Comparison of ENCODE assay signal across 8 mouse cellular contexts in genomic region chr17:21753342-21754208, GRCm38 (mm10). TPM values are rescaled to one million over a fixed set of nuclear protein-coding genes. Genes with fewer than 3 reads are reported as not detected.
DNase-seq lines count a peak whose midpoint lies in the region; ATAC-seq and TF ChIP-seq lines count a peak whose summit lies in the region.

No protein-coding gene starts in this region.

- H3K9ac ChIP-seq in lung, embryonic 15.5 days, result no peak overlapping the region
- peak overlapping the region; percentile 33 for H3K9ac ChIP-seq in forebrain, embryonic 11.5 days (ENCODE audit: low read length)
- no peak overlapping the region for H3K9ac ChIP-seq in intestine, postnatal 0 days (ENCODE audit: low read depth, low read length)
- peak overlapping the region; percentile 41; the same call in 1 of the 2 replicates for H3K9ac ChIP-seq in lung, postnatal 0 days (replicated peaks; ENCODE audit: low read depth)
- peak overlapping the region; percentile 45; the same call in 1 of the 2 replicates for H3K9ac ChIP-seq in stomach, postnatal 0 days (ENCODE audit: low read length)

- TF ChIP-seq CTCF in intestine, postnatal 0 days (IDR thresholded peaks at IDR 0.05; ENCODE audit: low read depth), result no peak; the same call in 1 of the 2 replicates
- no peak for TF ChIP-seq CTCF in lung, postnatal 0 days (IDR thresholded peaks at IDR 0.05)
- 0 out of 2 replicates have a peak, but pooled peaks have one; percentile 14 for TF ChIP-seq CTCF in stomach, postnatal 0 days (IDR thresholded peaks at IDR 0.05; ENCODE audit: low read depth)

- H3K36me3 ChIP-seq in lung, embryonic 15.5 days, result no peaks in the 10 kb centered on the region
- no peaks in the 10 kb centered on the region for H3K36me3 ChIP-seq in forebrain, embryonic 11.5 days (ENCODE audit: control insufficient read depth, insufficient read depth, low read length)
- H3K36me3 ChIP-seq in intestine, postnatal 0 days (ENCODE audit: control insufficient read depth, insufficient read depth), result no peaks in the 10 kb centered on the region
- H3K36me3 ChIP-seq in lung, postnatal 0 days (ENCODE audit: insufficient read depth, low read length), result no peaks in the 10 kb centered on the region
- H3K36me3 ChIP-seq in stomach, postnatal 0 days (ENCODE audit: control insufficient read depth, insufficient read depth, low read length), result no peaks in the 10 kb centered on the region

- TF ChIP-seq EP300 in lung, postnatal 0 days (IDR thresholded peaks at IDR 0.05), result no peak
- TF ChIP-seq EP300 in stomach, postnatal 0 days (optimal IDR thresholded peaks at IDR 0.05), result no peak

- H3K27ac ChIP-seq in lung, embryonic 15.5 days, result no peak overlapping the region
- no peak overlapping the region for H3K27ac ChIP-seq in forebrain, embryonic 11.5 days (ENCODE audit: low read depth, low read length)
- no peak overlapping the region for H3K27ac ChIP-seq in intestine, postnatal 0 days (ENCODE audit: low read depth, low read length)
- H3K27ac ChIP-seq in lung, postnatal 0 days (ENCODE audit: low read length), result no peak overlapping the region
- H3K27ac ChIP-seq in stomach, postnatal 0 days (replicated peaks), result no peak overlapping the region

- ATAC-seq in lung, embryonic 15.5 days (ENCODE audit: borderline replicate concordance, extremely low read depth, low FRiP score, low TSS enrichment), result no peak
- peak; percentile 64 for ATAC-seq in forebrain, embryonic 11.5 days (replicated peaks; ENCODE audit: low FRiP score)
- ATAC-seq in intestine, postnatal 0 days, result no peak
- no peak for ATAC-seq in lung, postnatal 0 days
- ATAC-seq in stomach, postnatal 0 days (ENCODE audit: low FRiP score, low TSS enrichment), result no peak
- ATAC-seq in inflammation-experienced regulatory T-cells, adult 6 months, result no peak

- H3K4me2 ChIP-seq in lung, embryonic 15.5 days, result peak overlapping the region; percentile 58
- H3K4me2 ChIP-seq in forebrain, embryonic 11.5 days (ENCODE audit: low read depth, low read length, severe bottlenecking), result peak overlapping the region; percentile 38
- peak overlapping the region; percentile 63 for H3K4me2 ChIP-seq in intestine, postnatal 0 days (replicated peaks; ENCODE audit: low read depth)
- H3K4me2 ChIP-seq in lung, postnatal 0 days (replicated peaks; ENCODE audit: low read depth, low read length), result peak overlapping the region; percentile 65
- H3K4me2 ChIP-seq in stomach, postnatal 0 days (replicated peaks; ENCODE audit: low read depth), result peak overlapping the region; percentile 60

- H3K4me1 ChIP-seq in lung, embryonic 15.5 days, result no peaks in the 10 kb centered on the region
- H3K4me1 ChIP-seq in forebrain, embryonic 11.5 days (replicated peaks; ENCODE audit: control insufficient read depth, insufficient read depth, low read length), result no peaks in the 10 kb centered on the region
- no peaks in the 10 kb centered on the region for H3K4me1 ChIP-seq in intestine, postnatal 0 days (replicated peaks; ENCODE audit: control insufficient read depth, insufficient read depth, low read length)
- H3K4me1 ChIP-seq in lung, postnatal 0 days (ENCODE audit: insufficient read depth, low read depth, low read length), result no peaks in the 10 kb centered on the region
- H3K4me1 ChIP-seq in stomach, postnatal 0 days (replicated peaks; ENCODE audit: control insufficient read depth, insufficient read depth), result no peaks in the 10 kb centered on the region

- DNase-seq in lung, adult 18-20 months, result no peak
- DNase-seq in forebrain, embryonic 11.5 days (ENCODE audit: low spot score), result peak; percentile 75
- peak; percentile 13 for DNase-seq in lung, postnatal 0 days (ENCODE audit: low spot score)
- peak; percentile 34 for DNase-seq in stomach, postnatal 0 days (ENCODE audit: low spot score)
- no peak for DNase-seq in cerebellum, adult 18-20 months

- H3K4me3 ChIP-seq in lung, embryonic 15.5 days, result peak overlapping the region; percentile 34
- H3K4me3 ChIP-seq in forebrain, embryonic 11.5 days (ENCODE audit: low read depth, low read length), result peak overlapping the region; percentile 23
- H3K4me3 ChIP-seq in intestine, postnatal 0 days (ENCODE audit: low read depth, low read length), result peak overlapping the region; percentile 28
- peak overlapping the region; percentile 35 for H3K4me3 ChIP-seq in lung, postnatal 0 days (ENCODE audit: low read depth, low read length)
- H3K4me3 ChIP-seq in stomach, postnatal 0 days (ENCODE audit: low read depth, low read length), result peak overlapping the region; percentile 37

- 12% methylated on average over 20 of the region's 20 CpGs for WGBS in lung, embryonic 15.5 days
- 9% methylated on average over 20 of the region's 20 CpGs for WGBS in forebrain, embryonic 11.5 days
- WGBS in intestine, postnatal 0 days, result 14% methylated on average over 20 of the region's 20 CpGs
- 12% methylated on average over 20 of the region's 20 CpGs for WGBS in lung, postnatal 0 days
- 12% methylated on average over 20 of the region's 20 CpGs for WGBS in stomach, postnatal 0 days

- H3K9me3 ChIP-seq in lung, embryonic 15.5 days, result no peaks in the 10 kb centered on the region
- H3K9me3 ChIP-seq in forebrain, embryonic 11.5 days (ENCODE audit: control insufficient read depth, low read length), result no peaks in the 10 kb centered on the region
- no peaks in the 10 kb centered on the region for H3K9me3 ChIP-seq in intestine, postnatal 0 days (ENCODE audit: control insufficient read depth)
- no peaks in the 10 kb centered on the region for H3K9me3 ChIP-seq in lung, postnatal 0 days (ENCODE audit: low read length)
- H3K9me3 ChIP-seq in stomach, postnatal 0 days (ENCODE audit: control insufficient read depth, low read length), result no peaks in the 10 kb centered on the region

- no peaks in the 10 kb centered on the region for H3K27me3 ChIP-seq in lung, embryonic 15.5 days
- no peaks in the 10 kb centered on the region for H3K27me3 ChIP-seq in forebrain, embryonic 11.5 days (ENCODE audit: control insufficient read depth, insufficient read depth, low read length)
- H3K27me3 ChIP-seq in intestine, postnatal 0 days (replicated peaks; ENCODE audit: control insufficient read depth, insufficient read depth, low read length), result no peaks in the 10 kb centered on the region
- H3K27me3 ChIP-seq in lung, postnatal 0 days (replicated peaks; ENCODE audit: insufficient read depth, low read length), result no peaks in the 10 kb centered on the region
- no peaks in the 10 kb centered on the region for H3K27me3 ChIP-seq in stomach, postnatal 0 days (ENCODE audit: control insufficient read depth, insufficient read depth, low read length)

RNA-seq across cellular contexts. Expression of gene Zfp229, which starts 23.0 kb away (rescaled TPM):
- 7.0 and 7.1 TPM in 2 replicates for polyA plus RNA-seq in lung, embryonic 15.5 days (2015; fragmentation: Nextera tagmentation; extraction: Ambion mirVana)
- polyA plus RNA-seq in forebrain, embryonic 11.5 days (2014; fragmentation: Nextera tagmentation; extraction: Ambion mirVana), result 8.3 and 8.7 TPM in 2 replicates
- polyA plus RNA-seq in intestine, postnatal 0 days (2015; fragmentation: Nextera tagmentation; extraction: Ambion mirVana), result 2.0 and 2.3 TPM in 2 replicates
- 3.5 and 4.6 TPM in 2 replicates for polyA plus RNA-seq in lung, postnatal 0 days (2015; fragmentation: Nextera tagmentation; extraction: Ambion mirVana)
- 2.5 TPM in 2 replicates for polyA plus RNA-seq in stomach, postnatal 0 days (2015; fragmentation: Nextera tagmentation; extraction: Ambion mirVana)
- polyA plus RNA-seq in inflammation-experienced regulatory T-cells, adult 6 months (2017; shearing (Covaris generic)), result under 1 TPM; 0.12 to 0.86 (median 0.44) TPM

RNA-seq across cellular contexts. Expression of gene Zfp760, which starts 46.0 kb away (rescaled TPM):
- polyA plus RNA-seq in lung, embryonic 15.5 days (2015; fragmentation: Nextera tagmentation; extraction: Ambion mirVana), result 12.3 and 12.8 TPM in 2 replicates
- polyA plus RNA-seq in forebrain, embryonic 11.5 days (2014; fragmentation: Nextera tagmentation; extraction: Ambion mirVana), result 22.7 and 25.1 TPM in 2 replicates
- polyA plus RNA-seq in intestine, postnatal 0 days (2015; fragmentation: Nextera tagmentation; extraction: Ambion mirVana), result 2.3 and 2.5 TPM in 2 replicates
- polyA plus RNA-seq in lung, postnatal 0 days (2015; fragmentation: Nextera tagmentation; extraction: Ambion mirVana), result 6.6 and 6.7 TPM in 2 replicates
- 2.6 and 2.8 TPM in 2 replicates for polyA plus RNA-seq in stomach, postnatal 0 days (2015; fragmentation: Nextera tagmentation; extraction: Ambion mirVana)
- 1 to 10 TPM; 7.5 to 10.0 (median 9.6) TPM for polyA plus RNA-seq in inflammation-experienced regulatory T-cells, adult 6 months (2017; shearing (Covaris generic))

Comparison
In these comparisons a context has a peak if more than half of its experiments do, and no peak if none do; other contexts are left out.
1. H3K9ac ChIP-seq: peak in forebrain, embryonic 11.5 days (single experiment), lung, postnatal 0 days (single experiment) and stomach, postnatal 0 days (single experiment); none in lung, embryonic 15.5 days (single experiment) and intestine, postnatal 0 days (single experiment).
2. DNase-seq: peak in forebrain, embryonic 11.5 days (single experiment), lung, postnatal 0 days (single experiment) and stomach, postnatal 0 days (single experiment); none in lung, adult 18-20 months (0 of 2) and cerebellum, adult 18-20 months (0 of 2).
3. Peak in every context shown above with its lines, with median percentiles within 50 percentile points of each other: H3K4me2 ChIP-seq and H3K4me3 ChIP-seq.